Mouse (Mus musculus): ENCODE measurements around the gene Pgbd5.

Gene Pgbd5

DNA sequence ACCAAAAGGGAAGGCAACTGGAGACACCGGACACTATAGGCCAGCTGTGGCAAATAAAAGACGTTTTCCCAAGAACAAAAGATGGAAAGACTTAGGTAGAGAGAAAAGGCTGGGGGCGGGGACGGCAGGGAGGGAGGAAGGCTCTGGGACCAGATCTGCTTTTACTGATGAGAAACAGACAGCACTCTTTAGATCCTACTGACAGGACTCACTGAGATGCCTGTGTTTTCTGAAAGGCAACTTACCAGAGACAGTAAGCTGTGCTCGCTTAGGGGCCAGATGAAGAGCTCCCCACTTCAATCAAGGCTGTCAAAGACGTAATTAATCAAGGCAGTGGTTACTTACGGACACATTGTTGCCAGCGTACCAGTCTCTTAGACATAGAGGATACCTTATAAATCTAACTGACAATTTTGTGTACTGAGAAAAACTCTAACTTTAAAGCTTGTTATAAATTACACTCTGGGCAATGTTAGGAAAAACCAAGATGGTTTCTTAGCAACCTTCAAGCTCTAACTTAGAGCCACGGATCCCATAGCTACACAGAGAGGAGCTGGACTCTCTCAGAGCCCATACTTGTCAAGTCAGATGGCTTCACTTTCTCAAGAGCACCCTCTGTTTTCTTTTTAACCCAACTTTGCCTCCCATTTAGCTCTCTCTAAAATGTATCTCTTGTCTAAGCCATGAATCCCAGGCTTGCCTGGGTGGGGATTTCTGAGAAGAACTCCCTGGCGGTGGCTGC, 47.0 kb downstream of the Pgbd5 start:
- DNase-seq (ENCODE audit: extremely low spot score, low spot score) = no peak

DNA sequence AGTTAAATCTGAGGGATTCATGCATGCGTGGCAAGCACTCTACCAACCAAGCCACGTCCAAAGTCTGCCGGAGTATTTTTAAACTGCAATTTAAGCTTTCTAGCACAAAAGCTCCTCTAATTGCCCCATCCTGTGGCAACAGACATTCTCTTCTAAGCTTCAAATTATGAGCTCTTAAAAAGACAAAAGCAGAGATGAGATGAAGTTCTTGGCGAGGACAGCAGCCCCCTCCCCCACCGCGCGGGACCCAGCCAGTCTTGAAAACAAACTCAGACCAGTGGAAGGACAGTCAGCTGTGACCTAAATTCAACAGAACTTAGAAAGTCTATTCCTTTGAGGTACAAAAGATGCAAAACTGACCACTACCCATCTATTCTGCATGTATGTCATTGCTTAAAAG, 48.3 kb downstream of the Pgbd5 start:
- DNase-seq (ENCODE audit: extremely low spot score, low spot score) = no peak

DNA sequence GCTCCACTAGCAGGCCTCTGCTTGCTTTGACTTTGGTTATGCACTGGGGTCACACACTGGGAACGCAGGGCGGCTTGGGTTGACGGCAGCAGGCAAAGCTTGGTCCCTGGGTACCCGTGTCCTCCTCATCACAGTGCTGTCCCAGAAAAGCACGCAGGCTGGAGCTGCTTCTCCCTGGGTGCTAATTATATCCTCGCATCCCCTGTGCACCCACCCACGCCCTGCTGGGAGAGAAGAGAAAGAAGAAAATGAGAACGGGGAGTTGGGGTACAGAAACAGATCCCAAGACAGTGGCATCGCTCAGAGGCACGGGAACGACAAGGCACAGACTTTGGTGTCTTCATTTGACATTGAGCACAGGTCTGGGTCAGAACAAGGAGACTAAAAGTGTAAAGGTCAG, 50.0 kb downstream of the Pgbd5 start:
- DNase-seq (ENCODE audit: extremely low spot score, low spot score) = no peak

DNA sequence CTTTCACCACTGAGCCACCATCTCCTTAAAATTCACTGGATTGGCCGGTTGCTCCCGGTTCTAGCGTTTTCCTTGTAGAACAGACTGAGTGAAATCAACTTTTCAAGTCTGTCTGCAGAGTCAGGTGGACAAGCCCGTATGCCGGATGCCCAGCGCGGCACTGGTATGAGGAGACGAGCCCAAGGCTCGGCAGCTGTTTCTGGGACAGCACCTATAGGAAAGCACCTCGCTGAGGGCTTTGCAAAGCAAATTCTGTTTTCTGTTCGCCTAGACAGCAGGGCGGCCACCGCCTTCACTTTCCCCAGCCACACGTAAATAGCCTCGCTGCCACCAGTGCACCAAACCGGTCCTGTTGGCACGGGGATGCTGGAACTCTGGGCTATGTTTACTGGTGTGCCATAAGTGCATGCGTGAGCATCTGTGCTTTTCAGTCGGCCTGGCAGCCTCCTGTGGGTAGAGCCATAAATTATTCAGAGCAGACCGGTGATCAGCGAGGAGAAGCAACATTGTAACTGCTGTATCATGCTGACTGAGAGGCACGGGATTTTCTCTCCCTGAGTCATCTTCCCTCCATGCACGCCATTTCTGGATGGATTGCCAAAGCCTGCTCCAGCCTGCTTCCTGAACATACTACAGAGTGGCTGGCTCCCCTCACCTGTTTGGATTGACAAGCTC, 53.1 kb downstream of the Pgbd5 start:
- DNase-seq (ENCODE audit: extremely low spot score, low spot score) = no peak

DNA sequence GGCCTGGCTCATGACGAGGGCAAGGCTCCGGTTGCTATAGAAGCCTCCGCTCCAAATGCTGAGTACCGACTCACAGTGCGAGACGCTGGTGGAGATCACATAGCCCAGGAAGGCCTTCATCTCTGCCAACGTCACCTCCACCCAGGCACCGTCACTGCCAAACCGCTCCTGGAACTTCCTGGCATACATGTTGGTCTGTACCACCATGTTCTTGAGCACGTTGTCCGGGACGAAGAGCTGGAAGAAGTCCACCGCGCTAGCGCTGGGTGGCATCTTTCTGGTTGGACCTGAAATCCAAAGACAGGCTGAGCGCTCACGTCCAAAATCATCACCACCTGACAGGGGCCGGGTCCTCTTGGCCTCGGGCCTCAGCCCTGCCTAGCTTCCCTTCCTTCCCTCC, 55.1 kb downstream of the Pgbd5 start:
- no peak for DNase-seq (ENCODE audit: extremely low spot score, low spot score)

DNA sequence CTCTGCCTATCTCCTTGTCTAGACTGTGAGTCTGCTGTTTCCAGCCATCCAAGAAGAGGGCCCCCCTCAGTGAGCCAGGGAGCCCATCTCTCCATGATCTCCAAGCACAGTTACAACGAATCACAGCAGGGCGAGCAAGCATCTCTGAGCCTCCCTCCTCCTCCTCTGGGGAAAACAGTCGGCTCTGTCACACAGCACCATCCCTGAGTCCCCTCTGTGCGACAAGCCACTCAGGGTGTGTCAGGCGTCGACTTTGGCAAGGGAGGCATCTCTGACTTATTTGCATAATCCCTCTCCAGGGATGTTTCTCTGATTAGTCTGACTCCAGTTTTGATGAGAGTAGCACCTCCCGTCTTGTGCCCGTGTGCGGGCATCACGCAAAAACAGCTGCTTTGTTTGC, 57.2 kb downstream of the Pgbd5 start:
- no peak for DNase-seq (ENCODE audit: extremely low spot score, low spot score)

DNA sequence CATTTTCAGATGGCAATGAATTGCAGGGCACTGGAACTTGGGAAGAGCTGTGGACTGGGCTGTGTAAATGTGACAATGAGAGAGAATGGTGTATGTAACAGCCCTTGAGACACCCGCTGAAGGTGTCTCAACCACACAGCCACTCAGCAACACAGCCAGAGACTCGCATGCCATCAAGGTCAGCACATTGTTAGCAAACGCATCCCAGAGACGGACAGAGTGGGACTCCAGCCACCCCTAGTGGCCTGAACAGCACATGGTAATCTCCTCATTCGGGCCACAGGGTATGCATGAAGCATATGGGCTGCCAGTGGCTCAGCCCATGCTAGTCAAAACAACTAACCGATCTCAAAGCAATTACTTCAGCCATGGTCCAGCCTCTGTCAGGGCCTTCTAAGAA, 60.2 kb downstream of the Pgbd5 start:
- DNase-seq (ENCODE audit: extremely low spot score, low spot score) = no peak

DNA sequence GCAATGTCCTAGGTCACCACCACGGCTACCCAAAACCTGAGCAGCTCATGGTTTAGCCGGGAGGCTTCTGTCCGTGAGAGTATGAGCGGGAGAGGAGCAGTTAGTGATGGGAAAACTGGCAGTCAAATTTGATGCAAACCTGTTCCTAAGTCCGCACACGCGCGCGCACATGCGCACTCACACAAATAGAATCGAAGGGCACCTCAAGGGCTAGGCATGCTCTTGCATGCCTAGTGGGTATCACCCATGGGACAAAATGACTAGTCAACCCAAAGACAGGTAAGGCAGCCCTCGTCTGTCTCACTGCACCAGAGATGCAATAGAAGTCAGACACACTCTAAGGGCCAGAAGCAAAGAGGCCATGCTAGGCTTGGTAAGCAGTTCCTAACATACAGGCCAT, 63.1 kb downstream of the Pgbd5 start:
- DNase-seq (ENCODE audit: extremely low spot score, low spot score) = no peak

DNA sequence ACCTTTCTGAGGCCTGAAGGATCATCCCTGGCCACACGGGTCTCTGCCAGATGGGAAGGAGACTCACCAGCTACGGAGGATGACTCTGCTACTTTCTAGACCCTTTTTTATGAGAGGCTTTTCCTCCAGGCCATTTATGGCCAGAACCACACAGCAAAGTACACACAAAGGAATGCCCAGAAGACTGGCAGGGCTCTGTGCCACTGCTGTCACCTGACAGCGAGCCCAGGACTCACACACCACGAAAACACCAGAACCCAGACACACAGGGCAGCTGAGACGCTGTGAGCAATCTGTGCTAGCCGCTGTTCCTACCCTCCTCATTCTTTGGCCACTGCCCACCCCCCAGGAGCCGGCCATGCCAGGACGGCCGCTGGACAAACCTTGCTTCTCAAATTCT, 63.7 kb downstream of the Pgbd5 start:
- no peak for DNase-seq (ENCODE audit: extremely low spot score, low spot score)

DNA sequence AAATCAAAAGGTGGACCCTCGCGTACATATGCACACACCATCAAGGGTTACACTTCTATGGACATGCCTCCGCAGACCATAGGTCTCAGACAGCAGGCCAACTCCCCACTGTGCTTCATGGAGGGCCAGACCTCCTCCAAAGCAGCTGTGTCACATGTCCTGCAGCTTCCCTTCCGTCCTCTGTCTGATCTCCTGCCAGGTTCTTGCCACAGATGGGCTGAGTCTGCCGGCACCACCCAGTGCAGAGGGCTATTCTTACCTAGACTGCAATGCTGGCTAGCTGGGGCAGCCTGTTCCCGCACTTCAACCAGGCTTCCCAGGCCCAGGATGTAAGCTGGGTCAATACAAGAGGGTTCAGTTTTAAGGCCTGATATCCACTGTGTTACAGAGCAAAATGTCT, 64.3 kb downstream of the Pgbd5 start:
- no peak for DNase-seq (ENCODE audit: extremely low spot score, low spot score)

DNA sequence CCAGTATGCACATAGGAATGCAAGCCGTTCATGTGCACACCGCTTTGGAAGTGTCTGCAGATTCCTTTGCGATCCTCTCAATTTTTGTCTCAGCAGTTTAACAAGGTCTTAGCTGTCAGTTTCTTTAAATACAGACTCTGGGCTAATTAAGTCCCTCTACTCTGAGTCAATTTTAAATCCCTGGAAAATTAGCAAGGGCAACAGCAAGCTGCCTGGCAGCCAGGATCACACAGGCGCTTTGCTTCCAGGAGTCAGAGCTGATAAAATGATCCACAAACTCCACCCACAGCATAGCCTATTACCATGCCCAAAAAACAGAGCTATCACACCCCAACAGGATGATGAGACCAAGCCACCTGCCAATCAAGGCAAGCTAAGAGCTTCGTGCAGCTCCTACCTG, 65.7 kb downstream of the Pgbd5 start:
- DNase-seq (ENCODE audit: extremely low spot score, low spot score) = no peak

DNA sequence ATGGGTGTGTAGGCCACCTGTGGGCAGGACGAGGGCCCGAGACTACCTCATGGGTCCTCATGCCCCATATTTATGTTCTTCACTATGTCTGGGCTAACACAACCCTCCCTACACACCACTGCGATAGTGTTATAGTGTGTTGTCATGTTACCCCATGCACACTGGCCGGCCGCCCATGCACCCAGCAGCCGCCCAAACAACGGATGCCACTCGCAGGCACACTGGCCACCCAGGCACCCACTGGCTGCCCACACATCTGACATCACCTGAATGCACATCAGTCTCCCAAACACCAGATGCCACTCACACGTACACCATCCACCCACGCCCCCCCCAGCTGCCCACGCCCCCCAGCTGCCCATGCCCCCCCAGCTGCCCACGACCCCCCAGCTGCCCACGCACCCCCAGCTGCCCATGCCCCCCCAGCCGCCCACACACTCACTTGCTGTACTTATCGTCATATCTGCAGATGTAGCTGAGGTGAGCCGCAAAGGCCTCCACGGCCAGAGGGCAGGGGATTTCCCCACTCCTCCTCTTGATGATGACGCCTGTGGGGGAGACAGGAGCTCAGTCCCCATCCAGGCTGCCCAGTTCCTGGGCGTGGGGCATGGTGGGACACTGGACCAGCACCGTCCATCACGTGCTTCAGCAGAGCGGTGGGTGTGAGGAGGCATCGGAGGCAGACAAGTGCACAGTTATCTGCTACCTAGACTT, 67.9 kb downstream of the Pgbd5 start:
- no peak for DNase-seq (ENCODE audit: extremely low spot score, low spot score)

DNA sequence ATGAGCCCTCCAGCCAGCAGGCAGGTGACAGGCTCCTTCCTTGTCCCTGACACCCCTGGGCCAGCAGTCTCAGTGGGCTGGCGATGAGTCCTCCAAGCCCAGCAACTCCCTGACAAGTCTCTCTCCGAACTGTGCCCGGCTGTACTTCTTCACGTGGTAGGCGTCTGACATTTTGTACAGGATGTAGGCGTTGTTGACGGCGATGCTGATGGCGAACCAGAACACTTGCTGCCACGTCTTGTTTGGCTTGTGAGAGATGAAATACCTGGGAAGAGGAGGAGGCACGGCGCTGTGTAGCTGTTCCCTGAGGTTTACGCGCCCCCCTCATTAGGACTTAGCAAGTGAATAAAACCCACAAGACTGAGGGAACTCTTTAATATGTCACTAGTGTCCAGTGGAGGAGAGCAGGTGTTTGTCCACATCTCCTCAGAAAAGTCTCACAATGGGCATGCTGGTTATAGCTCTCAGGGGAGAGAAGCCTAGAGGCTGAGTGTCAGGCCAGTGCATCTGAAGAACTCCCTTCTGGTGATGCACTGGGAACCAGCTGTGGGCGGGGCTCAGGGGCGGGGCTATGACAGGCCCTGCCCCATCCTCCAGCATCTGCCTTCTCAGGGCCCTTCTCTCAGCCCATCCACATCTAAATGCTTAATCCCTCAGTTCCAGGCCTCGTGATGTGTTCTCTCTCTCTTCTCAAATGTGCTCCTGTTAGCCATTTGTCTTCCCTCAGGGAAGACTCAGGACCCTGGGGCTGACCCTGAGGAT, 68.9 kb downstream of the Pgbd5 start:
- DNase-seq (ENCODE audit: extremely low spot score, low spot score) = no peak

DNA sequence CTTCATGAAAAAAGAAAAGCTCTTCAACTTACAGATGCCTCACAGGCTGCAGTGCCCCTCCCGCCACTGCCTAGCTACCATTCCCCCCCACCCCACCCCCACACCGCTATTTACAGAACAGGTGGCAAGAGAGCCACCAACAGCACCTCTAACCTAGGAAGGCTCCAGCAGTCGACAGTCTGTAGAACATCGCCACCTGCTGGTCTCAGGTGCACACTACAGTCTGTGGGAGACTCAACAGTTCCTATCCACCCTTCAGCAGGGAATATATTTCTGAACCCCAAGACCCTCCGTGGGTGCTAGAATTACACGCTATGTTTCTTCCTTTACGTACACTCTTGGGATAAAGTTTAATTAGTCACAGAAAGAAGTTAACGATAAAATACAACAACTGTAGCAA, 71.2 kb downstream of the Pgbd5 start:
- DNase-seq (ENCODE audit: extremely low spot score, low spot score) = peak; percentile 79

DNA sequence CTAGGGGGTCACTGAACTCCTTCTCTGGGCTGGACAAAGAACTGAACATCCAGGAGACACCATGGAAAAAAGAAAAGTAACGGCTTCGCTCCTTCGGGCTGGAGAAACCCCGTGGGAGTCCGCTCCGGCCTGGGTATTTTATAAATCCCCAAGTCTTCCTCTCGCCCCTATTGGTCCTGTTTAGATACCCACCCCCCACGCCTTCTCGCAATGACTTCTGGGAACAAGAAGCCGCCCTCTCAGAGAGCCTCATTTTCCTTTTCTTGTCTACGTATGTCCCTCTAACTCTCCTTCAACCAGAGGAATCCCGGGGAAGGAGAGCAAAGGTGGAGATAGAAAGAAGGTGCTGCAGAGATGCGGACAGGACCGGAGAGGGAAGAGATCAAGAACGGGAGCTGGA, 76.1 kb downstream of the Pgbd5 start:
- DNase-seq (ENCODE audit: extremely low spot score, low spot score) = no peak

DNA sequence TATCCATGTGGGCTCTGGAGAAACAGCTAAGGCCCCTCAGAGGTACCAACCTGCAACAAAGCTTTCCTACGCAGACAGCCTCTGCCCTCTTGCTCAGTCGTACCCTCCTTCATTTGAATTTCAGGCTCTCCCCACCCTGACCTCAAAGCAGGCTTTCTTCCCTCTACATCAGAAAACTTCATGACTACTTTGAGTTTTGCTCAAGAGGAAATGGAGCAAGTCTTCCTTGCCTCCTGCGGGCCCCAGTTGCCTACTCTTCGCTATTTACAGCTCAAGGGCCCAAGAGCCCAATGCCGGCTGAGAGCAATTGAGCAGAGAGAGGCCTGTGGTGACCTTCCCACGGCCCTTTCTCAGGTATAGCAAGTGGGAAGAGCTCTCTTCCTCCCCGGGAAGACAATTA, 76.9 kb downstream of the Pgbd5 start:
- DNase-seq (ENCODE audit: extremely low spot score, low spot score) = no peak

DNA sequence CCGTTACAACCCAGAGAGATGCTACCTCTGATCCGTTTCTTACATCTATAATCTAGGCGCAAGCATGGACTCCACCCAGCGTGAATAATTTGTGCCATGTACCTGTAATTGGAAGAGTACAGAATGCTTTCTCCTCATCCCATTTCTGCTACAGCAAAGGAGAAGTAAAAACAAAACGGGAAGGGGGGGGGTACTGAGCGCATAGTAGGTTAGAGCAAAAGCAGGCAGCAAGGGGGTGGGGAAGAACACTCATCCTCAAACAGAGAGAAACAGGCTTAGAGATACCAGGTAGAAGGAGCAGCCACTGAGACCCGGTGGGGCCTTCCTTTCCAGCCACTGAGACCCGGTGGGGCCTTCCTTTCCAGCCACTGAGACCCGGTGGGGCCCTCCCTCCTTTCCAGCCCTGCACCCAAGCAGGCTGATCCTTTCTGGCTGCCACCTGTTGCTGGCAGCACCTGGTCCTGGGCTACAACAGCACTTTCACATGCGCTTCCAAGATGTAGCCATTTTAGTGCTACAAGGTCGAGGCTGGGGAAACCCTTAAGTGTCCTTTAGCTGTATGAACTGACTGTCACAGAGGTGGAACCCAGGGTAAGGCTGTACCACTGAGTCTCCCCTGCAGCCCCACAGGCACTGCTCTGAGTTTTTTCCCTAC, 77.6 kb downstream of the Pgbd5 start:
- no peak for DNase-seq (ENCODE audit: extremely low spot score, low spot score)

DNA sequence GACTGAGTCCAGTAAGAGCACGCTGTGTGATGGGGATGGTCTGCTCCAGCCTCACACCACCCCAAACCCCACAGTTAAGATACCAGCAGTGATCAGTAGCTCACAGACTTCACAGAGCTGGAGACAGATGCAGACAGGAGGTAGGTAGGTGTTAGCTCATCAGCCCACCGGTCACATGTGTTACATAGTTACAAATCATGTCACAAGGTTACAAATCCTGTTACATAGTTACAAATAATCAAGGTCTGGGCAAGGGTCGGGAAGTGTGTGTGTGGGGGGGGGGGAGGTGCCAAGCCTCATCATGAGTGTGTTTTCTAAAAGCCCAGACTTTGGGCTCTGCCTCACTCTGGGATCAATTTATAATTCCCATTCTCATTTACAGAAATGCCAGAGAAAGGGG, 78.5 kb downstream of the Pgbd5 start:
- DNase-seq (ENCODE audit: extremely low spot score, low spot score) = no peak

DNA sequence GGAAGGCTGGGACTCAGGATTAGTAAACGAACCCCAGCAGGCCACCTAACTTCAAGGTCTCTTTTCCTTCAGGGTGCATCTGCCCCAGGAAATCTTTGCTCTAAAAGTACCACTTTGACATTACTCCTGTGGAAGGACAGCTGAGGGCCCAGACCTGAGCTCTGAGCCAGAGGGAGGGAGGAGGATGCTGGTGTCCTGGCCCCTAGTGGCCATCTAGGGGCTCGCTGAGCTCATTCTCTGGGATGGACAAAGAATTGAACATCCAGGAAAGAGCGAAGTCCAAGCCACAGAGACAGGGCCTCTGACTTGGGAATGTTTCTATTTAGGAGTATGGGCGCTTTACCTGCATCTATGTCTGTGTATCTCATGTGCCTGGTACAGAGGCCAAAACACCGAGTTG, 87.8 kb downstream of the Pgbd5 start:
- DNase-seq (ENCODE audit: extremely low spot score, low spot score) = no peak

DNA sequence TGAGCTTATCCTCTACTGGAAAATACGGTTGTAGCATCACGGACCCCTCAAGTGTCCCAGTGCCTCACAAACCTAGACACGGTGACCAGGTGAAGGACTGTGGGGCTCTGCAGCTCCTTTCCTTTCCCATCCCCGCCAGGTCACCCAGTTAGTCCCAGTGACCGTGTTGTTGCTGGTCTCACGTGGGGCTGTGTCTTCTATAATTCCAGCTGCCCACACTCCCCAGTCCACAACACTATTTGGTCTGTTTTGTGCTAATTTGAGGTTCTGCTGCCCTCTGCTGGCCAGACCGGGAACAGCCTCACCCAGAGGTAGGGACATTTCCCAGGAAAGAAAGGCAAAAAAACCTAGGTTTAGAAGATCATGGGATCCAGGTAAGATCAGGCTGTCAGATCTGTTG, 89.8 kb downstream of the Pgbd5 start:
- peak; percentile 84 for DNase-seq (ENCODE audit: extremely low spot score, low spot score)

DNA sequence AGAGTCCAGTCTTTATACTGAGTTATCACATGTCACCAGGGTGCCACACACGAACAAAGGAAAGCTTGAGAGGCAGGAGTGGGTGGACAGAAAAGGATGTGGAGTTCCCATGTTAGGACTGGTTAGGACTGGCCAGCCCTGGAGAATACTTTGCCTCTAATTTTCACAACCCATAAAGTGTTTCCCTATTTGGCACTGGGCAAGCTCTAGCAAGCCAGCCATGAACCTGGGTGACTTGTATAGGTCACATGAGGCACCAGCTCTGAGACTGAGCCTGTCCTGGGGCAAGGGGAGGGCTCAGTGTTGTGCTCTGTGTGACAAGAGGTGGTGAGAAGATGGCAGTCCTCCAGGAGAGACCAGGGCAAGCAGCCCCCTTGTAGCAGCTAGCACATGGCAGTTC, 91.4 kb downstream of the Pgbd5 start:
- no peak for DNase-seq (ENCODE audit: extremely low spot score, low spot score)
